Mouse (Mus musculus) neural tube, embryonic 13.5 days (tissue): ENCODE data around the gene Bin2. TPM values are rescaled to one million over a fixed set of nuclear protein-coding genes. Genes with fewer than 3 reads are reported as not detected.

ENCODE experiments used
- ATAC-seq: fragments of 200-750 bp; cut with Nextera tagmentation; 2 replicates; pipeline ENCODE4 v1.8.0; 2017; ENCODE audit warnings: low read depth, mild to moderate bottlenecking, moderate TSS enrichment, moderate library complexity
- H3K27ac ChIP-seq: fragments of 300-500 bp; sonication (generic); replicated peaks from 2 replicates; pipeline ENCODE4 v1.5.1; 2015; ENCODE audit warnings: moderate library complexity, mild to moderate bottlenecking, inconsistent platforms
- H3K27me3 ChIP-seq: fragments of 300-500 bp; sonication (generic); 2 replicates; pipeline ENCODE4 v1.6.1; 2015; ENCODE audit warnings: mild to moderate bottlenecking, inconsistent platforms
- H3K36me3 ChIP-seq: fragments of 300-500 bp; sonication (generic); 2 replicates; pipeline ENCODE4 v1.6.1; 2015; ENCODE audit warnings: mild to moderate bottlenecking, inconsistent platforms
- H3K4me1 ChIP-seq: fragments of 300-500 bp; sonication (generic); replicated peaks from 2 replicates; pipeline ENCODE4 v1.6.1; 2015; ENCODE audit warnings: inconsistent platforms
- H3K4me2 ChIP-seq: fragments of 300-500 bp; sonication (generic); 2 replicates; pipeline ENCODE4 v1.6.1; 2015; ENCODE audit warnings: inconsistent platforms, mild to moderate bottlenecking, moderate library complexity
- H3K4me3 ChIP-seq: fragments of 300-500 bp; sonication (generic); 2 replicates; pipeline ENCODE4 v1.5.1; 2015; ENCODE audit warnings: mild to moderate bottlenecking, inconsistent platforms
- H3K9ac ChIP-seq: fragments of 300-500 bp; sonication (generic); 2 replicates; pipeline ENCODE4 v1.6.1; 2015; ENCODE audit warnings: moderate library complexity, mild to moderate bottlenecking, inconsistent platforms
- H3K9me3 ChIP-seq: fragments of 300-500 bp; sonication (generic); 2 replicates; pipeline ENCODE4 v1.6.1; 2016; ENCODE audit warnings: inconsistent platforms
- WGBS: fragments of 180-500 bp; shearing (Covaris S2); methylation state at CpG from one replicate; pipeline ENCODE4 v1.1.7; 2015; 5-methylcytosine and 5-hydroxymethylcytosine counted together
- polyA plus RNA-seq: library from polyadenylated mRNA; unstranded; fragments of >200 nt; fragmentation: Nextera tagmentation; extraction: Ambion mirVana; gene quantifications from 2 replicates; pipeline ENCODE4 v1.2.1, GENCODE M21; 2015

Gene Bin2
- polyA plus RNA-seq, 1 experiment from 2014 or later, result 2.8 TPM

DNA sequence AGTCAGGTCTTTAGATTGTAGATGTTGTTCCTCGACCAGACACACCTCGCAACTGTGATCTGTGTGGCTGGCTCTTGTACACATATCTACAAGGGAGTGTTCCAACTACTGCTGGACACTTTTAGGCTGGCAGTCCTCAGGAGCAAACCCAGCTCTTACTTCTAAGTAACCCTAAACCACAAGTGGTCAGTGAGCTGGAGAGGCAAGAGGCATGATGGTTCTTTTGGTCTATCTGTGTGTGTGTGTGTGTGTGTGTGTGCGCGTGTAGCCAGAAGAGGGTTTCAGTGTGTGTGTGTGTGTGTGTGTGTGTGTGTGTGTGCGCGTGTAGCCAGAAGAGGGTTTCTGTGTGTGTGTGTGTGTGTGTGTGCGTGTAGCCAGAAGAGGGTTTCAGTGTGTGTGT, 26.9 kb downstream of the Bin2 start:
- Histone ChIP-seq H3K27ac (no peak overlapping the region), H3K4me3 (no peak overlapping the region), H3K4me2 (no peak overlapping the region), H3K9me3 (no peaks in the 10 kb centered on the region), H3K9ac (no peak overlapping the region), H3K36me3 (no peaks in the 10 kb centered on the region), H3K4me1 (peaks cover under 1% of the 10 kb centered on the region; the same call in 1 of the 2 replicates), H3K27me3 (peaks cover 18% of the 10 kb centered on the region)
- ATAC-seq, result no peak
- 94% methylated on average over 7 of the region's 7 CpGs for WGBS

DNA sequence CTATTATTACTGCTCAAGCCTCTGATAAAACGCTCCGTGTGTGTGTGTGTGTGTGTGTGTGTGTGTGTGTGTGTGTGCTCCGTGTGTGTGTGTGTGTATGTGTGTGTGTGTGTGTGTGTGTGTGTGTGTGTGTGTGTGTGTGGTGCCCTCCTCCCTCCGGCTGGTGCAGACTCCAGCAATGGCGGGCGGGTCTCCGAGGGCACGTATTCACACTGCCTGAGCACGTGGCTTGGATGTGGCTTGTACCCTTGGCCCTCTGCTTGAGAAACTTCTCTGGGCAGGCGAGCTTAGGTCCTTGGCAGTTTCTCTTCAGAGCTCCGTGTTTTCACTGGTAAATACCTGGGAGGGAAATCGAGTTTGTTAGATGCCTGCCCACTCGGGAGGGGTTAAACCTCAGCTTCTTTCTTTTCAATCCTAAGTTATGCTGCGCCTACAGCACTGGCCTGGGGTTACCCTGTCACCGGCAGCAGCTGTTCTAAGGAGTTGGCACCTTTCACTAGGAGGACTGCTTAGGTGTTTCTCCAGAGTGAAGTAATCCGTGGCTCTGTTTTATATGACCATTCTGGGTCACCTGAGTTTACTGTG, 28.0 kb downstream of the Bin2 start:
- 84% methylated on average over 10 of the region's 16 CpGs for WGBS
- Histone ChIP-seq H3K9ac (no peak overlapping the region), H3K27me3 (peaks cover 30% of the 10 kb centered on the region), H3K9me3 (no peaks in the 10 kb centered on the region), H3K36me3 (no peaks in the 10 kb centered on the region), H3K4me1 (peaks cover 12% of the 10 kb centered on the region), H3K4me2 (no peak overlapping the region), H3K27ac (no peak overlapping the region), H3K4me3 (no peak overlapping the region)
- ATAC-seq, result no peak

DNA sequence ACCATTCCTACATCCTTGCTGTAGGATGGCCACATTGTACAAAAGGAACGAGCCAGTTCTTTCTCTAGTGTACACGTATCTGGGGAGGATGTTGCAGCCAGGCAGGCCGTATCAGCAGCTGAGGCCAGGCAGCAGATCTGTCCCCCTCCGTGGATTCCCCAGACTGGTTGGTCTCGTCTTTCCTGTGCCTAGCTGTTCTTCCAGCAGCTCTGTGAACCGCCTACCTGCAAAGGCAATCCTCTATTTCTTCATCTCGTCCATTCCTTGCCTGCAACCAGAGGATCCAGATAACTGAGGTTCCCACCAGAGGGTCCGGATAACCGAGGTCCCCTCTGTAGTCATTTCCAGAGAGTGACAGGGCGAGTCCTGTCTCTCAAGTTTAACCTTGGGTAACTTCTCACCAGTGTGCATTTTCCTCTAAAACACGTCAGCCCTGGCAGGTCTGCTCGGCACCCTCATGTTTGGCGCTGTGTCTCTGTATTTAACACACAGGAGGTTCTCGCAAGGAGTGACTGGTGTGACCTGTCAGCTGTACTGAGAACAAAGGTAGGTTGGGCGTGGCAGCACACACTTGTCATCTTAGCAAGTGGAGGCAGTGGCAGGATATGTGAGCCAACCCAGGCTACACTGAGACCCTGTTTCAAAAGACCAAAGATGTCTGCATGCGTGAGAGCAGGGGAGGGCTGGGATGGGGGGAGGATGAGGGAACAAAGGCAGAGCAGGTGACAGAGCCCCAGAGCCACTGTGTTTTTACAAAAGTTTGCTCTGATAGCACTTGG, 29.2 kb downstream of the Bin2 start:
- H3K9ac ChIP-seq, result no peak overlapping the region
- H3K27ac ChIP-seq, result no peak overlapping the region
- no peak overlapping the region for H3K4me2 ChIP-seq
- ATAC-seq, result no peak
- H3K4me3 ChIP-seq, result no peak overlapping the region
- H3K9me3 ChIP-seq, result no peaks in the 10 kb centered on the region
- H3K27me3 ChIP-seq, result peaks cover 41% of the 10 kb centered on the region
- no peaks in the 10 kb centered on the region for H3K36me3 ChIP-seq
- 77% methylated on average over 16 of the region's 16 CpGs for WGBS
- H3K4me1 ChIP-seq, result peaks cover 16% of the 10 kb centered on the region

DNA sequence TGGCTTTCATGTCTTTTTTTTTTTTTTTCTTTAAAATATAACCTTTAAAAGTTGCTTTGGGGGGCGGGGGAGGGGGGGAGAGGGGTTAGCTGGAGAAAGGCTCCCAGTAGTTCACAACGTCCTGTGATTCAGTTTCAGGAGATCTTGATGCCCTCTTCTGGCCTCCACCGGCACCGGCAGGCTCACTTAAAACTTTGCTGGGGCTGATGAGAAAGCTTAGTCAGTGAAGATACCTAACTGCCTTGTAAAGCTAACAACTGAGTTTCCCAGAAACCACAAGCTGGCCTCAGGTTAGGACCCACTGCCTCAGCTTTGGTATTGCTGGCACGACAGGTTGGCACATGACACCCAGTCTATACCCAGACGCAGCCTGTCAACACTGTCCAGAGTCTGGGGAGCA, 31.7 kb downstream of the Bin2 start:
- no peak overlapping the region for H3K27ac ChIP-seq
- peaks cover 16% of the 10 kb centered on the region for H3K4me1 ChIP-seq
- no peak overlapping the region for H3K9ac ChIP-seq
- peaks cover 60% of the 10 kb centered on the region for H3K27me3 ChIP-seq
- H3K9me3 ChIP-seq, result no peaks in the 10 kb centered on the region
- H3K4me3 ChIP-seq, result 0 out of 2 replicates have a peak overlapping the region, but pooled peaks have one; percentile 42
- H3K4me2 ChIP-seq, result no peak overlapping the region
- 23% methylated on average over 6 of the region's 6 CpGs for WGBS
- H3K36me3 ChIP-seq, result no peaks in the 10 kb centered on the region
- ATAC-seq, result no peak

DNA sequence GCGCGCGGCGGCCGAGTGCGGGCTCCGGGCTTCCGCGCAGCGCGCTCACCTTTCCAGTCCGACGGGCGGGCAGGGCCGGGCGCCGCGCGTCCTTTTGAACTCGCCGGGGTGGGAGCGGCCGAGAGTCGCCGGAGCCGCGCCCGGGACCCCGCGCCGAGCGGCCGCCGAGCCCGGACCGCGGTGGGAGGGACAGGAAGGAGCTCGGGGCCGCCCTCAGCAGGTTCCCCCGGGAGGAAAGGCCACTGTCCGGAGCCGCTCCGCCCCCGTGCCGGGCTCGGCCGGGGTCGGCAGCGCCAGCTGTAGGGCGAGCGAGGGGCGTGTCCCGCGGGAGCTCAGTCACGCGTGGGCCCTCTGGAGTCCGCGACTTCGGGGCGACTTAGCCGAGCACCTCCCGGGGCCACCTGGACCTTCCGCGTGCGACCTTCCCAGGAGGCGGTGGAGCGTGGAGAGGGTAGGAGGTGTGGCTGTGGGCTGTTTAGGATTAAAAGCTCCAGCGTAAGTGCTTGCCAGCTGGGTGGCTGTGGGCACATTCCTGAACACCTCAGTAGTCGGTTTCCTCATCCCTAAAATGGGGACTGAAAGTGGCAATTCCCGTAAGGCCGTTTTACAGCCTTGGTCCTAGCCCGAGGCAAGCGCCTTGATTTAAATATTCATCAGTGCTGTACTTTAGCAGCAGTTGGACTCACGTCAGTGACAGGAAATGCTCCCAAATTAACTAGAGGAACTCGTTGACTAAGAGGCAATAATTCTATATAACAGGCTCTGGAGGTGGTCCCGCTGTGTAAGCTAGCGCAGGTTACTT, 32.5 kb downstream of the Bin2 start, which contains the start of gene Smagp:
TSS of gene Smagp (minus strand) at position 241 of the 802 bp plus-strand sequence.
- Histone ChIP-seq H3K27me3 (peaks cover 60% of the 10 kb centered on the region), H3K36me3 (no peaks in the 10 kb centered on the region), H3K27ac (no peak within 1 kb of the TSS), H3K9me3 (no peaks in the 10 kb centered on the region), H3K9ac (peak within 1 kb of the TSS; percentile 56), H3K4me2 (peak within 1 kb of the TSS; percentile 72), H3K4me1 (peaks cover 16% of the 10 kb centered on the region), H3K4me3 (peak within 1 kb of the TSS; percentile 42)
- no peak for ATAC-seq
- WGBS, result under 1% methylated on average over 63 of the region's 77 CpGs

DNA sequence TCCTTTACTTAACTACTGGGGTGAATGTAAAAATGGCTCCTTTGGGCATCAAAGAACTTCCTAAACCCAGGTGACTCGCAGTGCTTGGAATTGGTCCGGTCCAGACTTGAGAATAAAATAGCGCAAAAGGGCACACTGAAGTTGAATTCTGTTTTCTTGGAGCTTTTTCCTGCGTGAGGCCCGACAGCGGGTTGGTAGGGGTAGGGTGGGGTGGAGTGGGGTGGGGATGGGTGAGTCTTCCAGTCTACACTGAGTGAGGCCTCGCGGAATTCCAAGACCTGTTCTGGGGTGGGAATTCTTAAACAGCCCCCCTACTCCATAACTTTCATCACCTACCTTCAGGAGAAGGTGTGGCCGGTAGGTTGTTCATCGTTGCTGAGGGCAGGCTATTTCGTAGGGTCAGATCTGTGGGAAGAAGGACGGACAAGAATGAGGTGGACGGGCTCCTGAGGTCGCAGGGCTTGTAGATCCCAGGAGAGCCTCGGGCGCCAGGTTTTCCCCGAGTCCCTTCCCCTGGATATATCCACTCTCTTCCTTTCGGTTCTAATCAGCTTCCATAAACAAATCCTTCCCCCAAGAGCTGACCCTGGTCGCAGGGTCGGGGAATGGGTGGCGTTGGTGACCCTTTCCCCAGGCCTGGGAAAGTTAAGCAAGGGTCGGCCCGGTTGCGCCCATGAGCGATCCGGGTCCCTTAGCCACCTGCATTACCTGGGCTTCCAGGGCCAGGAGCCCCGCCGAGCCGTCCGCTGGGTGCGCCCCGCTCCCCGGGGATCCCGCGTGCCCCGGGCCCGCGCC, 33.3 kb downstream of the Bin2 start:
- H3K4me1 ChIP-seq, result peaks cover 16% of the 10 kb centered on the region
- peak overlapping the region; percentile 56 for H3K9ac ChIP-seq
- 3% methylated on average over 38 of the region's 38 CpGs for WGBS
- H3K36me3 ChIP-seq, result no peaks in the 10 kb centered on the region
- H3K4me3 ChIP-seq, result peak overlapping the region; percentile 42
- no peaks in the 10 kb centered on the region for H3K9me3 ChIP-seq
- no peak overlapping the region for H3K27ac ChIP-seq
- no peak for ATAC-seq
- H3K4me2 ChIP-seq, result peak overlapping the region; percentile 72
- peaks cover 60% of the 10 kb centered on the region for H3K27me3 ChIP-seq

DNA sequence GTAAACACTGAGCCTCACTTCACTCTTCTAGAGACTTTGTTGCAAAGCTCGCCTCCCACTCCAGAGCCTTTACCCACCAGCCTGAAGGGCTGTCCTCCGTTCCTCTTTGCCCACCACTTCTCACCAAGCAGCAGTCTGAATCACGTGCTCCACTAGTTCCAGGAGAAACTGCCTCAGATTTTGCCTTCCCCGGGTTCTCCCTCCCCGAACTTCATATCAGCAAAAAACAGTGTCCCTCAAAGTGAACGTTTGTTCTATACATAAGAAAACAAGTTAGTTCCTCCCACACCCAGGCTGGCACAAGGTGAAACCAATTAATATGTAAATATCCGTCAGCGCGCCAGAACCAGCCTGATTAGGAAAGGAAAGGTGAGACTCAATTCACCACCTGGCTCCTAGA, 34.1 kb downstream of the Bin2 start:
- H3K9ac ChIP-seq, result no peak overlapping the region
- H3K4me1 ChIP-seq, result peaks cover 16% of the 10 kb centered on the region
- peaks cover 61% of the 10 kb centered on the region for H3K27me3 ChIP-seq
- no peak overlapping the region for H3K27ac ChIP-seq
- ATAC-seq, result no peak
- H3K9me3 ChIP-seq, result no peaks in the 10 kb centered on the region
- H3K36me3 ChIP-seq, result no peaks in the 10 kb centered on the region
- no peak overlapping the region for H3K4me2 ChIP-seq
- WGBS, result 11% methylated on average over 9 of the region's 9 CpGs
- no peak overlapping the region for H3K4me3 ChIP-seq

DNA sequence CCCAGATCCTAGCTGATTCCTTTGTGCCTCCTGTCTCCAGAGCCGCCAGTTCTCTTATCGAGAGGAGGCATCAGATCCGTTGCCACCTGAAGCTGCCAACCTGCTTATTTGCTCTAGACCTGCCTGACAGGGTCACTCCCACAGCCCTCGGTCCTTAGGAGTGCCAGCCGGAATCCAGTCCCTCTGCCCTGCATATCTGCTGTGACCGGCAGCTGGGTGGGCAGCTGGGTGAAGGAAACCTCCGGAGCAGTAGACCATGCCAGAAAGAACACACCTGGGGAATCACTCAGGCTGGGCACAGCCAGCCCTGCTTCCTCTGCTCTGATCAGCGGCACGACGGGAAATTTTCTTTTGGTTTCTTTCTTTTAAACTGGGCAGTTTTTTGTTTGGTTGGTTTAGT, 36.0 kb downstream of the Bin2 start:
- Histone ChIP-seq H3K27ac (no peak overlapping the region), H3K9ac (no peak overlapping the region), H3K4me2 (no peak overlapping the region), H3K36me3 (no peaks in the 10 kb centered on the region), H3K27me3 (peaks cover 56% of the 10 kb centered on the region), H3K4me1 (peaks cover 17% of the 10 kb centered on the region), H3K4me3 (no peak overlapping the region), H3K9me3 (no peaks in the 10 kb centered on the region)
- ATAC-seq, result no peak
- 87% methylated on average over 10 of the region's 10 CpGs for WGBS

DNA sequence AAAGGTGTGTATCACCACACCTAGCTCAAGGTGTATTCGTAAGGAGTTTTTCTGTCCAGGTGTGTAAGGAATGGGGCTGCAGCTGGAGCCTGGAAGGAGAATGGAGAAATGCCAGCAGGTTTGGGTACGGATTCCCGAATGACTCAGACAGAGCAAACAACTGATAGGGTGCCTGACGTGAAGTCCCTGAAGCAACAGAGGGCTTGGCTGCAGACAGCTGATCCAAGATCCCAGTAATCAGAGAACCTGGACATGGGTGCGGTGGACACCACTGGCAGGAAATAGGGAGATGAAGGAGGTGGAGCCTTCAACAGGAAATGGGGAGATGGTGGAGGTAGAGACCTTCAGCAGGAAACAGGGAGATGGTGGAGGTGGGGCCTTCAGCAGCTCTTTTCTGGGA, 37.0 kb downstream of the Bin2 start:
- Histone ChIP-seq H3K4me3 (no peak overlapping the region), H3K36me3 (no peaks in the 10 kb centered on the region), H3K27ac (no peak overlapping the region), H3K27me3 (peaks cover 46% of the 10 kb centered on the region), H3K4me2 (no peak overlapping the region), H3K9ac (no peak overlapping the region), H3K9me3 (no peaks in the 10 kb centered on the region), H3K4me1 (peaks cover 23% of the 10 kb centered on the region)
- 87% methylated on average over 5 of the region's 5 CpGs for WGBS
- no peak for ATAC-seq

DNA sequence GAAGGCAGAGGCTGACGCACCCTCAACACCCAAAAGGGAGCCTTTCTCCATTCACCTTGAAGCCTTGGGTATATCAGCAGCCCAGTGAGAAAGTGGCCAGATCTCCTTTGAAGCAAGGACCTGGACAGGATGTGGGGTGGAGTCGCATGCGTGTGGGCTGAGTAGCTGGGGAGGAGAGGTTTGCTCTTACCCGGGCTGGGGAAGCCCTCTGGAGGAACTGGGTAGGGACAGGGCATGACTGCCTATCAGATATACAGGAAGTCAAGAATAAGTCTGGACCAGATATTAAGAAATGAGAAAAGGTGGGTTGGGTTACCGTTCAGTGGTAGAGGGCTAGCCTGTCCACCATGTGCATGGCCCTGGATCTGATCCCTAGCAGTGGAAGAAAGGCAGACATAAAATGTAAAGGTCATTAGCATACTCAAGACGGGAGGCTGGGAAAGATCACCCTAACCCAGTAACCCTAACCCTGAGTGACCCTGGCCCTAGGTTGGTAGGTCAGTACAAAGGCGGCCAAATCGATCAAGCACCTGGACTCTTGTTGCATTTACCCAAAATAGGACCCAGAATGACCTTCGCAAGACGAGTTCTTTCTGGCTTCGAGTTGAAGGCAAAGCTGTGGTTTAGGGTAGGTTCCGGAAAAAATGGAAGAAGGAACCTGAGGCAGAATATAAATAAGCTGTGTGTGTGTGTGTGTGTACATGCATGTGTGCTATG, 37.7 kb downstream of the Bin2 start:
- ATAC-seq, result no peak
- Histone ChIP-seq H3K4me1 (peaks cover 16% of the 10 kb centered on the region), H3K4me2 (no peak overlapping the region), H3K4me3 (no peak overlapping the region), H3K27ac (no peak overlapping the region), H3K36me3 (no peaks in the 10 kb centered on the region), H3K9me3 (no peaks in the 10 kb centered on the region), H3K27me3 (peaks cover 39% of the 10 kb centered on the region), H3K9ac (no peak overlapping the region)
- 88% methylated on average over 12 of the region's 12 CpGs for WGBS

DNA sequence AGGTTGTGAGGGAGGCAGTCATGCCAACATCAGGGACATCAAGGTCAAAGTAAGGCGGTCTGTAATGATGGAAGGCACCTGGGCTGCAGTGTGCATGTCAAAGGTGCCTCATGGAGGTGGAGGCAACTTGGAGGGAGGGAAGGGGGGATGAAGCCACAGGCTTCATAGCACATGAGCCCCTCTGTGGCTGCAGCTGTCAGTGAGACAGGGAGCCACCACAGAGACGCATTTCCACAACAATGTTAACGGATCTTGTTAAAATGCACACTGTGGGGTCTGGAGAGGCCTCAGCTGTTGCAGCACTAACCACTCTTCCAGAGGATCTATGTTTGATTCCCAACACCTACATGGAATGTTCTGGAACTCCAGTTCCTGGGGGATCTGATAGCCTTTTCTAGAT, 39.2 kb downstream of the Bin2 start:
- H3K9me3 ChIP-seq, result no peaks in the 10 kb centered on the region
- WGBS, result 62% methylated on average over 3 of the region's 3 CpGs
- peaks cover 24% of the 10 kb centered on the region for H3K27me3 ChIP-seq
- H3K4me3 ChIP-seq, result no peak overlapping the region
- no peak overlapping the region for H3K4me2 ChIP-seq
- no peak overlapping the region for H3K27ac ChIP-seq
- H3K36me3 ChIP-seq, result no peaks in the 10 kb centered on the region
- H3K9ac ChIP-seq, result no peak overlapping the region
- H3K4me1 ChIP-seq, result peaks cover 8% of the 10 kb centered on the region; the same call in 1 of the 2 replicates
- ATAC-seq, result no peak
